Mouse (Mus musculus) stomach, postnatal 0 days (tissue): Measurements from ENCODE around the gene Dlg2. TPM values are rescaled to one million over a fixed set of nuclear protein-coding genes. Genes with fewer than 3 reads are reported as not detected.

Experiments used
- ATAC-seq: fragments of 200-750 bp; cut with Nextera tagmentation; 2 replicates; pipeline ENCODE4 v1.8.0; 2017; ENCODE audit not compliant: low FRiP score, low TSS enrichment
- DNase-seq: peaks from one replicate; pipeline ENCODE4 v3.0.0-alpha.2; 2016; ENCODE audit warnings: low spot score
- H3K27ac ChIP-seq: fragments of 300-500 bp; sonication (generic); replicated peaks from 2 replicates; pipeline ENCODE4 v1.5.1; 2014; ENCODE audit warnings: mild to moderate bottlenecking, control low read depth
- H3K27me3 ChIP-seq: fragments of 300-500 bp; sonication (generic); 2 replicates; pipeline ENCODE4 v1.6.1; 2014; ENCODE audit warnings: low read length; ENCODE audit not compliant: control insufficient read depth, insufficient read depth
- H3K36me3 ChIP-seq: fragments of 300-500 bp; sonication (generic); 2 replicates; pipeline ENCODE4 v1.6.1; 2014; ENCODE audit warnings: low read length, mixed read lengths; ENCODE audit not compliant: control insufficient read depth, insufficient read depth
- H3K4me1 ChIP-seq: fragments of 300-500 bp; sonication (generic); replicated peaks from 2 replicates; pipeline ENCODE4 v1.6.1; 2014; ENCODE audit warnings: antibody characterized with exemption; ENCODE audit not compliant: control insufficient read depth, insufficient read depth
- H3K4me2 ChIP-seq: fragments of 300-500 bp; sonication (generic); replicated peaks from 2 replicates; pipeline ENCODE4 v1.6.1; 2014; ENCODE audit warnings: low read depth, mild to moderate bottlenecking, control low read depth, moderate library complexity
- H3K4me3 ChIP-seq: fragments of 300-500 bp; sonication (generic); 2 replicates; pipeline ENCODE4 v1.5.1; 2014; ENCODE audit warnings: low read depth, low read length, control low read depth
- H3K9ac ChIP-seq: fragments of 300-500 bp; sonication (generic); 2 replicates; pipeline ENCODE4 v1.6.1; 2014; ENCODE audit warnings: mild to moderate bottlenecking, low read length, control low read depth, mixed read lengths
- H3K9me3 ChIP-seq: fragments of 300-500 bp; sonication (generic); 2 replicates; pipeline ENCODE4 v1.6.1; 2016; ENCODE audit warnings: low read length; ENCODE audit not compliant: control insufficient read depth
- CTCF ChIP-seq: IDR thresholded peaks from 2 replicates; pipeline ENCODE4 v1.5.1; 2016; ENCODE audit warnings: antibody characterized with exemption, low read depth, mild to moderate bottlenecking, moderate library complexity
- EP300 ChIP-seq: optimal IDR thresholded peaks from 2 replicates; pipeline ENCODE3; 2016; ENCODE audit warnings: antibody characterized with exemption
- WGBS: fragments of 180-500 bp; shearing (Covaris S2); extraction: QIAGEN DNeasy Blood & Tissue Kit; methylation state at CpG from one replicate; pipeline ENCODE4 v1.1.7; 2014; 5-methylcytosine and 5-hydroxymethylcytosine counted together
- polyA plus RNA-seq: library from polyadenylated mRNA; unstranded; fragments of >200 nt; fragmentation: Nextera tagmentation; extraction: Ambion mirVana; gene quantifications from 2 replicates; pipeline ENCODE4 v1.2.1, GENCODE M21; 2015

Dlg2 gene
- polyA plus RNA-seq, 1 experiment from 2014 or later: 12.8 TPM

DNA sequence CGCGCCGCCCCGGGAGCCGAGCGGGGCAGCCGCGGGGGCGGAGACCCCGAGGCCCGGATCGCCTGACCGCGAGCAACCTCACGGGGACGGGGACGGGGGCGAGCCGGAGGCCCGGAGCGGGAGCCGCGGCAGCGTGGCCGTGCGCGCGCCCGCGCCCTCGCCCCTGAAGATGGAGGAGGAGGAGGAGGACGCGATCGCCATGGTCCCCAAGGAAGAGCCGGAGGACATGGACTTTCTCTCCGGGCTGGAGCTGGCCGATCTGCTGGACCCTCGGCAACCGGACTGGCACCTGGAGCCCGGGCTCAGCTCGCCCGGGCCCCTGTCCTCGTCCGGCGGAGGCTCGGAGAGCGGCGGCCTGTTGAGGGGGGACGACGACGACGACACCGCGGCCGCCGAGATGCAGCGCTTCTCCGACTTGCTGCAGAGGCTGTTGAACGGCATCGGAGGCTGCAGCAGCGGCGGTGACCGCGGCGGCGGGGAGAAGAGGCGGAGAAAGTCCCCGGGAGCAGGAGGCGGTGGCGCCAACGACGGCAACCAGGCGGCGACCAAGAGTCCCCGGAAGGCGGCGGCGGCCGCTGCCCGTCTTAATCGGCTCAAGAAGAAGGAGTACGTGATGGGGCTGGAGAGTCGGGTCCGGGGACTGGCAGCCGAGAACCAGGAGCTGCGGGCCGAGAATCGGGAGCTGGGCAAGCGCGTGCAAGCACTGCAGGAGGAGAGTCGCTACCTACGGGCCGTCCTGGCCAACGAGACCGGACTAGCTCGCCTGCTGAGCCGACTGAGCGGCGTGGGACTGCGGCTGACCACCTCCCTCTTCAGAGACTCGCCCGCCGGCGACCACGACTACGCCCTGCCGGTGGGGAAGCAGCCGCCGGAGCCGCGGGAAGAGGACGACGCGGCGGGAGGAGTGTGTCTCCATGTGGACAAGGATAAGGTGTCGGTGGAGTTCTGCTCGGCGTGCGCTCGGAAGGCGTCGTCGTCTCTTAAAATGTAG is 33.1 kb upstream of the Dlg2 start:
- Histone ChIP-seq H3K9me3 (no peaks in the 10 kb centered on the region), H3K27me3 (no peaks in the 10 kb centered on the region), H3K27ac (peak overlapping the region; percentile 99), H3K36me3 (no peaks in the 10 kb centered on the region), H3K9ac (peak overlapping the region; percentile 98), H3K4me2 (peak overlapping the region; percentile 51), H3K4me3 (peak overlapping the region; percentile 92), H3K4me1 (no peaks in the 10 kb centered on the region)
- ATAC-seq (peak; percentile 73), DNase-seq (peak; percentile 80)
- under 1% methylated on average over 121 of the region's 123 CpGs for WGBS
- TF ChIP-seq CTCF: peak; percentile 67
- no peak for TF ChIP-seq EP300

DNA sequence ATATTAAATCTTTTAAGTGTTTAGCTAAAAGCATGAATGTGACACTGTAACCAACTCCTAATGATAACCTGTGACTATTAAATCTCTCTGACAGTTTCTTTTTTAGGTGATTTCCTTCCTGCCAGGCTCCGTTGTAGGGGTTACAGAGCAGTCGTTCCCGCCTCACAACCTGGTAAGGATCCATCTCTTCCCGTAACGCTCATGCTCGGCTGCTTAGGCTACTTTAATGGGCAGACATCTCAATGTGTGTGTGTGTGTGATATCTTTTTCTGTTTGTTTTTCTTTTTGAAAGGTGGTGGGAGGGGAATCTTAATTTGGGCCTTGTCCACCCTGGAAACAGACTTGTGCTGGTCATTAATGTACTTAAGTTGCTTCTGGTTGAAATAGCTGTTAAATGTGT is 32.3 kb upstream of the Dlg2 start:
- H3K4me1 ChIP-seq: no peaks in the 10 kb centered on the region
- H3K4me3 ChIP-seq: peak overlapping the region; percentile 92
- DNase-seq: no peak
- H3K9ac ChIP-seq: peak overlapping the region; percentile 98
- no peak for TF ChIP-seq EP300
- TF ChIP-seq CTCF: no peak
- no peak overlapping the region for H3K27ac ChIP-seq
- WGBS: under 1% methylated on average over 6 of the region's 6 CpGs
- H3K4me2 ChIP-seq: peak overlapping the region; percentile 51
- no peaks in the 10 kb centered on the region for H3K27me3 ChIP-seq
- ATAC-seq: no peak
- H3K9me3 ChIP-seq: no peaks in the 10 kb centered on the region
- H3K36me3 ChIP-seq: no peaks in the 10 kb centered on the region

DNA sequence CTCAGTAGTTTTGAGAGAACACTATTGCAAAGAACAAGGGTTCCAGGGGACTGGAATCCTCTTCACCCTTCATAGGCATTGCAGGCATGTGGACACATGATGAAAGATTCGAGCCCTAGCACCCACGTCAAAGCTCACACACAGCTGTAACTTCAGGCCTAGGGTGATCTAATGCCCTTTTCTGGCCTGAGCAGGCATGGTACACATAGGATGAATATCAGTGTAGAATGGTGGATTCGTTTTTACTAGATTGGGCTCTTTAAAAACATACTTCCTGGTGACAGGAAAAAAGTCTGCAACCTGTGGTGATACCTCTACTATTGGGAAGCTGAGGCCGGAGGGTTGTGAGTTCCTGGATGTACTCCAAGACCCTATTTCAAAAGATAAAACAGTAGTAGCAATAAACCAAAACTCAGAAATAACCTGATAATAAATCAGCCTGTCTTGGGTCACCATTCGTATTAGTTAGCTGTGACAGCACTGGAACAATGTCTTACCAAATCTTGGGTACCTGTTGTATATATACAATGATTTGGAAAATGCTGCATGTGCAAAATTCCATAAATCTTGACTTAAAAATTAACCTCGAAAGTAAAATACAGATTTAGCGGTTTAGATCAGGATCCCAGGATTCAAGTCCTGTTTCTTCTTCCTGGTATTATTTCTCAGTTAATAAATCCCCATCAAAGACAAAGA is 20.2 kb upstream of the Dlg2 start:
- 15% methylated on average over 7 of the region's 7 CpGs for WGBS
- TF ChIP-seq CTCF: no peak
- no peak for TF ChIP-seq EP300
- peaks cover 2% of the 10 kb centered on the region; the same call in 1 of the 2 replicates for H3K4me1 ChIP-seq
- 0 out of 2 replicates have a peak, but pooled peaks cover 5% of the 10 kb centered on the region for H3K36me3 ChIP-seq
- H3K27ac ChIP-seq: peak overlapping the region; percentile 45; the same call in 1 of the 2 replicates
- peak overlapping the region; percentile 23; the same call in 1 of the 2 replicates for H3K9ac ChIP-seq
- H3K27me3 ChIP-seq: no peaks in the 10 kb centered on the region
- no peaks in the 10 kb centered on the region for H3K9me3 ChIP-seq
- H3K4me3 ChIP-seq: peak overlapping the region; percentile 81
- ATAC-seq: no peak
- no peak for DNase-seq
- peak overlapping the region; percentile 69 for H3K4me2 ChIP-seq

DNA sequence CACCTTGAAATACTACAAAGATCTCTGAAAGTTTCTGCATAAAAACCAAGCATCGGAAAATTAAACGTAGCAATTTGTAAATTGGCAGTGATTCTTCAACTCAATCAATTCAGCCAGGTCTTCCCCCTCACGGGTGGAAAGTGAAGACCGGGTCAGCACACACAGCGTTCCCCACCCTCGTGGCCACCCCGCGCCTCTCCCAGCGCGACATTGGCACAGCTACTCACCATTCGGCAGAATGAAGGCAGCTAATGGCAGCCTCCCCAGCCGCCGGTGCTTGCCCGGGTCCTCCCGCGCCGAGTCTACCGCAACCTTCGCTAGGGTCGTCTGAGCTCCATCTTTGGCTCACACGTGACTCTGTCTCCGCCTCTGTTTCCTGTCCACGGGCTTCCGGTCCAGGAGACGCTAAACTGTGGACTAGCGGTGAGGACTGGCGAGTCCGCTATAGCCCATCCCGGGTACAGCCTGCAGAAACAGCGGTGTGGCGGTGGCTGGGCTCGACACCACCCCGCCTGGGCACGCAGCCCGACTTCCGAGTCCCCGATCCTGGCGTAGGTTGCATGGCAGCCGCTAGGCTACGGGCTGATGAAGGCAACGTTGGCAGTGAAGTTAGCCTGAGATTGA is 19.5 kb upstream of the Dlg2 start, which contains the start of gene Tmem126a:
Gene Tmem126a (minus strand): TSS at position 385 of the 624 bp plus-strand sequence.
- H3K4me1 ChIP-seq: peaks cover 2% of the 10 kb centered on the region; the same call in 1 of the 2 replicates
- H3K9ac ChIP-seq: peak within 1 kb of the TSS; percentile 79
- no peaks in the 10 kb centered on the region for H3K27me3 ChIP-seq
- TF ChIP-seq EP300: no peak
- TF ChIP-seq CTCF: peak; percentile 52
- no peaks in the 10 kb centered on the region for H3K9me3 ChIP-seq
- H3K27ac ChIP-seq: peak within 1 kb of the TSS; percentile 87
- ATAC-seq (peak; percentile 97), DNase-seq (peak; percentile 87)
- peak within 1 kb of the TSS; percentile 69 for H3K4me2 ChIP-seq
- under 1% methylated on average over 41 of the region's 41 CpGs for WGBS
- H3K4me3 ChIP-seq: peak within 1 kb of the TSS; percentile 81
- 0 out of 2 replicates have a peak, but pooled peaks cover 5% of the 10 kb centered on the region for H3K36me3 ChIP-seq

DNA sequence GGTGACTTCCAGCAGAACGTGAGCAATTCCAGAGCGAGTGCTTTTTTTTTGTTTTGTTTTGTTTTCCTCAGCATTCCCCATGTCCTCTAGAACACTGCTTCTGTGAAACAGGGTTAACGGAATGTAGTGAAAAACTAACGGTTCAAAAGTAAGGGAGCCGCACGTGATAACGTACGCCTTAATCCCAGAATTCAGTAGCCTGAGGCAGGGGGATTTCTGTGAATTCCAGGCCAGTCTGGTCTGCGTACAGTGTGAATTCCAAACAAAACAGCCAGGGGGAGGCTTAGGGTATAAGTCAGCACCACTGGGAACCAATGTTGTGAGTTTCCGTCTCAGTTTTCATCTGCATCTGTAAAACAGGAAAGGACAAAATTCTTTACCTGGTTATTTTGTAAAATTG is 19.0 kb upstream of the Dlg2 start:
- peak overlapping the region; percentile 69 for H3K4me2 ChIP-seq
- DNase-seq (no peak), ATAC-seq (peak; percentile 25; the same call in 1 of the 2 replicates)
- 6% methylated on average over 10 of the region's 10 CpGs for WGBS
- peak overlapping the region; percentile 78 for H3K27ac ChIP-seq
- peak overlapping the region; percentile 79 for H3K9ac ChIP-seq
- H3K4me1 ChIP-seq: peaks cover 2% of the 10 kb centered on the region; the same call in 1 of the 2 replicates
- TF ChIP-seq CTCF (peak; percentile 47), EP300 (no peak)
- no peaks in the 10 kb centered on the region for H3K9me3 ChIP-seq
- no peaks in the 10 kb centered on the region for H3K27me3 ChIP-seq
- peak overlapping the region; percentile 81 for H3K4me3 ChIP-seq
- H3K36me3 ChIP-seq: 0 out of 2 replicates have a peak, but pooled peaks cover 5% of the 10 kb centered on the region
